Mouse (Mus musculus) midbrain, embryonic 16.5 days (tissue): ENCODE data around the gene Stard8. TPM values are rescaled to one million over a fixed set of nuclear protein-coding genes. Genes with fewer than 3 reads are reported as not detected.

Source experiments
- ATAC-seq: fragments of 200-750 bp; cut with Nextera tagmentation; 2 replicates; pipeline ENCODE4 v1.8.0; 2017; ENCODE audit warnings: moderate TSS enrichment
- H3K27ac ChIP-seq: fragments of 300-500 bp; sonication (generic); 2 replicates; pipeline ENCODE4 v1.5.1; 2014; ENCODE audit warnings: mild to moderate bottlenecking, low read length, mixed read lengths
- H3K27me3 ChIP-seq: fragments of 300-500 bp; sonication (generic); 2 replicates; pipeline ENCODE4 v1.6.1; 2014; ENCODE audit warnings: low read depth, low read length, mixed read lengths; ENCODE audit not compliant: control insufficient read depth, insufficient read depth
- H3K36me3 ChIP-seq: fragments of 300-500 bp; sonication (generic); 2 replicates; pipeline ENCODE4 v1.6.1; 2014; ENCODE audit warnings: mild to moderate bottlenecking, low read length, moderate library complexity, mixed read lengths; ENCODE audit not compliant: control insufficient read depth, insufficient read depth
- H3K4me1 ChIP-seq: fragments of 300-500 bp; sonication (generic); 2 replicates; pipeline ENCODE4 v1.6.1; 2014; ENCODE audit warnings: mild to moderate bottlenecking, low read length, mixed read lengths; ENCODE audit not compliant: control insufficient read depth, insufficient read depth
- H3K4me2 ChIP-seq: fragments of 300-500 bp; sonication (generic); 2 replicates; pipeline ENCODE4 v1.6.1; 2014; ENCODE audit warnings: mild to moderate bottlenecking, low read length, mixed read lengths
- H3K4me3 ChIP-seq: fragments of 300-500 bp; sonication (generic); 2 replicates; pipeline ENCODE4 v1.5.1; 2014; ENCODE audit warnings: low read depth, mild to moderate bottlenecking, low read length, moderate library complexity, mixed read lengths
- H3K9ac ChIP-seq: fragments of 300-500 bp; sonication (generic); 2 replicates; pipeline ENCODE4 v1.6.1; 2014; ENCODE audit warnings: low read depth, low read length, mixed read lengths
- H3K9me3 ChIP-seq: fragments of 300-500 bp; sonication (generic); replicated peaks from 2 replicates; pipeline ENCODE4 v1.6.1; 2014; ENCODE audit warnings: mild to moderate bottlenecking, low read length, mixed read lengths; ENCODE audit not compliant: control insufficient read depth, poor library complexity, severe bottlenecking
- WGBS: fragments of 180-500 bp; shearing (Covaris S2); extraction: QIAGEN DNeasy Blood & Tissue Kit; methylation state at CpG from one replicate; pipeline ENCODE4 v1.1.7; 2014; 5-methylcytosine and 5-hydroxymethylcytosine counted together
- polyA plus RNA-seq: library from polyadenylated mRNA; unstranded; fragments of >200 nt; fragmentation: Nextera tagmentation; extraction: Ambion mirVana; gene quantifications from 2 replicates; pipeline ENCODE4 v1.2.1, GENCODE M21; 2015

The Stard8 gene
- polyA plus RNA-seq, 1 experiment from 2014 or later: 3.8 TPM

DNA sequence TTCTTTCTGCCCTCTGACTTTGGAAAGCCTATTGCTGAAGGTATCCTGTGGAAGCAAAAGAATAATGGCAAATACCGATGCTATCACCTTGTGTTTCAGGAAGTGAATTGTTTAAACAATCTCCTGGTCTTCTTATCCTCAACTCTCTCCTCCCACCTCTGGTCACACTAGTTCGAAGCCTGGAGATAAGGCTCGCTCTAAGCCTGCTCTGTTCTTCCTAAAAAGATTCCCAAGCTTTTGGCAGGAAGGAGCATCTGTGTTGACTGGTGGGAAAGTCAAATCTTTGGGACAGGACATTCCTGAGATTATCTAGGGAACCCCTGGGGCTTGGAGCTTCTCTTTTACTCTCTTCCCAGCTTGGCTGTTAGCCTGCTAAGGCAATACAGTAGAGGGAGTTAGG is 8.2 kb downstream of the Stard8 start:
- Histone ChIP-seq H3K27me3 (no peaks in the 10 kb centered on the region), H3K4me3 (no peak overlapping the region), H3K4me2 (no peak overlapping the region), H3K36me3 (no peaks in the 10 kb centered on the region), H3K9me3 (no peaks in the 10 kb centered on the region), H3K9ac (no peak overlapping the region), H3K4me1 (no peaks in the 10 kb centered on the region), H3K27ac (no peak overlapping the region)
- no peak for ATAC-seq
- WGBS: 81% methylated on average over 3 of the region's 3 CpGs

DNA sequence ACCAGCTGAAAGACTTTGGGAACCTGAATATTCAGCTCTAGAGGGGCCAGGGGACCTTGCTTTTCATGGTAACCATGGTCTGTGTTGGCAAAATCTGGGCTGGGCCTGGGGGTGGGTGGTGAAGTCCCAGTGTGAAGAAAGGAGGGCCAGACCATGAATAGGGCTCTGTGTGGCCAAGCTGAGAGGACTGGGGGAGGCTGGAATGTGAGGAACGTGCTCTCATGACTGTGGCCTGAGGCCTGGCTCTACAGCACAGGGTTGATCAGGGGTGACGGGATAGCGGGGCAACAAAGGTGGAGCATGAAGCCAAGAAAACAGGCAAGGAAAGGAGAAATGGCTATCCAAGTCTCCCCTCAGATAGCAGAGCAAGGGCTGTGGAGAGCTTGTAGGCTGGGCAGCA is 9.4 kb downstream of the Stard8 start:
- H3K27me3 ChIP-seq: no peaks in the 10 kb centered on the region
- H3K36me3 ChIP-seq: no peaks in the 10 kb centered on the region
- no peak for ATAC-seq
- 83% methylated on average over 3 of the region's 3 CpGs for WGBS
- no peak overlapping the region for H3K27ac ChIP-seq
- H3K4me3 ChIP-seq: no peak overlapping the region
- H3K9me3 ChIP-seq: no peaks in the 10 kb centered on the region
- H3K4me1 ChIP-seq: no peaks in the 10 kb centered on the region
- H3K4me2 ChIP-seq: no peak overlapping the region
- H3K9ac ChIP-seq: no peak overlapping the region

DNA sequence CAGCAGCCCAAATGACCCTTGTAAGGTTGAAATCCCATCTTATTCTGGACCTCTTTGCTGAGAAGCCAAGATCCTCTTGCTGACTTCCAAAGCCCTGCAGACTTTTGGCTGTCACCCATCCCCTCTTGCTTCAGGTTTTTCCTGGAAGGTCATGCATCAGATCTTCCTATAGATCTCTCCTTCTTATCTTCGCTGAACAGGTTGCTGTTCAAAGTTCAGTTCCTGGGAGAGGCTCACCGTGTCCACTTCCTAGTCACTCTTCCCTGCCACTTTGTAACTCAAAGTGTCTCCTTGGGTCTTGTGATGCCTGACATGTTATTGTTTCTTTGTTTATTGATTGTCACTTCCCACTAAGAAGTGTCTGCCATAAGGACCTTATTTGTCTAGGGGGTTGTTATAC is 12.7 kb downstream of the Stard8 start:
- no peak overlapping the region for H3K4me3 ChIP-seq
- peaks cover 3% of the 10 kb centered on the region; the same call in 1 of the 2 replicates for H3K27me3 ChIP-seq
- no peak overlapping the region for H3K9ac ChIP-seq
- no peak overlapping the region for H3K4me2 ChIP-seq
- no peaks in the 10 kb centered on the region for H3K36me3 ChIP-seq
- H3K27ac ChIP-seq: no peak overlapping the region
- H3K4me1 ChIP-seq: no peaks in the 10 kb centered on the region
- no peak for ATAC-seq
- WGBS: 97% methylated on average over 2 of the region's 2 CpGs
- no peaks in the 10 kb centered on the region for H3K9me3 ChIP-seq

DNA sequence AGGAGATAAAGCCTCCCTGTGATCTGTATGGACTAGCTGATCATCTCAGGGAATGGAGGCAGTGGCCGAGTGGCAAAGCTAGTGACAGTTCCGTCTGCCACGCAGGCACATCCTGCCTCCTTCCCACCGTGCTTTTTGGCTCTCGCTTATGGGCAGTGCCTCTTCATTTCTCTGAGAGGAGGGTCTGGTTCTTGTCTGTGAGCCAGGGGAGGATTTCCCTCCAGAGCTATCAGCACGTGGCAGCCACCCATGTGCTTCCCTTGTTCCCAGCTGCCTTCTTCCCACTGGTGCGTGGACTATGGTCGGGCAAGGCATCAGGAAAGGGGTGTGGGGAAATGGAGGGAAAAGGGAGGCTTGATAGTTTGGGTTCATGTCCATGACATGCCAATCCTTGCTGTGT is 13.9 kb downstream of the Stard8 start:
- Histone ChIP-seq H3K36me3 (no peaks in the 10 kb centered on the region), H3K4me3 (no peak overlapping the region), H3K4me2 (no peak overlapping the region), H3K9ac (no peak overlapping the region), H3K9me3 (no peaks in the 10 kb centered on the region), H3K27me3 (peaks cover 3% of the 10 kb centered on the region; the same call in 1 of the 2 replicates), H3K4me1 (no peaks in the 10 kb centered on the region), H3K27ac (no peak overlapping the region)
- no peak for ATAC-seq
- 62% methylated on average over 8 of the region's 8 CpGs for WGBS

DNA sequence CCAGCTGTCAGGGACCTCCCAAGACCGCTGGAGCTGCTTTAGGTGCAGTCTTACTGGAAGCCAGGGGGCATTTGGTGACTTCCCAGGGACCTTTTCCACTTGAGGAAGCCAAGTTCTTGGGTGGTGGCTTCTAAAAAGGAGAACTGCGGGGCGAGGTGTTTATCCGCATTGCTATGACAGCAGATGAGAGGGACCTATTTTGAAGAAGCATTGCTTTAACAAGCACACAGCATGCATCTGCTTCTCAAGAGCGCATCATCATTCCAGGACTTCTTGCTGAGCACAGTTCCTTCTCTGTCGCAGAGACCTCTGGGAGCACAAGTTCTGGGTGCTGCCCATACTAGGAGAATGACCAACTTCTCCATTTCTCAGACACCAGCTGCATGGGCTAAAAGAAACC is 14.8 kb downstream of the Stard8 start:
- no peak for ATAC-seq
- WGBS: 77% methylated on average over 6 of the region's 6 CpGs
- H3K4me3 ChIP-seq: no peak overlapping the region
- H3K9me3 ChIP-seq: no peaks in the 10 kb centered on the region
- H3K27me3 ChIP-seq: peaks cover 6% of the 10 kb centered on the region; the same call in 1 of the 2 replicates
- no peak overlapping the region for H3K27ac ChIP-seq
- H3K9ac ChIP-seq: no peak overlapping the region
- H3K4me2 ChIP-seq: no peak overlapping the region
- H3K36me3 ChIP-seq: no peaks in the 10 kb centered on the region
- H3K4me1 ChIP-seq: no peaks in the 10 kb centered on the region

DNA sequence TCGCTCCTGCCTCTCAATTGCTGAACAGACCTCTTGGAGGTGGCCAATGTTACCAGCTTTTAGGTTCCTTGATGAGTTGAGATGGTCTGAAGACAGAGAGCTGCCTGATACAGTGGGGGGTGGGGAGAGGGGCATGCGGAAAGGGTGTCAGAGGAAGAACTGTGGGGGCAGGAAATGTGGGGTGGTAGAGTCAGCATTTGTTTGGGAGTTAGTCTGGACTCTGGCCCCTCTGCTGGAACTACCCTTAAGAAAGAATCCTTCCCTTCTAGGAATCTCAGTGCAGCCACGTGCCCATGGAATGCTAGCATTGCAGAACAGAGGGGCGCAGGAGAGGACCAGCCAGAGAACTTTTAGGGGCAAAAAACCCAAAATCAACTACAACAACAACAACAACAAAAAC is 16.3 kb downstream of the Stard8 start:
- H3K9ac ChIP-seq: no peak overlapping the region
- H3K36me3 ChIP-seq: no peaks in the 10 kb centered on the region
- no peaks in the 10 kb centered on the region for H3K9me3 ChIP-seq
- H3K27me3 ChIP-seq: peaks cover 10% of the 10 kb centered on the region
- 95% methylated on average over 4 of the region's 4 CpGs for WGBS
- H3K4me3 ChIP-seq: no peak overlapping the region
- no peak for ATAC-seq
- H3K4me1 ChIP-seq: no peaks in the 10 kb centered on the region
- no peak overlapping the region for H3K27ac ChIP-seq
- H3K4me2 ChIP-seq: no peak overlapping the region

DNA sequence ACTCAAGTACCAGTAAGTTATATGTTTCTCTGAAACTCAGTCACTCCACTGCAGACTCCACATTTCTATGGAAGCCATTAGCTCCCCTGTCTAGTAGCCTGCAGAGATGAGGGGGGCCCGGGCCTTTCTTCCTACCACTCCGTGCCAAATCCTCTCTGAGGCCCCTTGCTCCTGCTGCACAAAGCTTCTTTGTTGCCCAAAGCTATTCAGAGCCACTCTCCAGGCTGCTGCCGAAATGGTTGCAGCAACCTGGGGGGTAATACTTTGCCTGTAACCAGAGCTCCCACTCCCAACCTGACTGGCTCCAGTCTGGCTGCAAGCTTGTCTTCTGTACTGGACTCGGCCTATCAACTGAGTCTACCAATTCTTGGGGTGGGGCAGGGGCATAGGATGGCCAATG is 17.2 kb downstream of the Stard8 start:
- no peaks in the 10 kb centered on the region for H3K9me3 ChIP-seq
- no peak overlapping the region for H3K4me3 ChIP-seq
- no peak overlapping the region for H3K9ac ChIP-seq
- H3K4me2 ChIP-seq: no peak overlapping the region
- ATAC-seq: peak; percentile 56; the same call in 1 of the 2 replicates
- H3K4me1 ChIP-seq: no peaks in the 10 kb centered on the region
- 31% methylated on average over 4 of the region's 4 CpGs for WGBS
- no peak overlapping the region for H3K27ac ChIP-seq
- H3K36me3 ChIP-seq: no peaks in the 10 kb centered on the region
- H3K27me3 ChIP-seq: peaks cover 12% of the 10 kb centered on the region

DNA sequence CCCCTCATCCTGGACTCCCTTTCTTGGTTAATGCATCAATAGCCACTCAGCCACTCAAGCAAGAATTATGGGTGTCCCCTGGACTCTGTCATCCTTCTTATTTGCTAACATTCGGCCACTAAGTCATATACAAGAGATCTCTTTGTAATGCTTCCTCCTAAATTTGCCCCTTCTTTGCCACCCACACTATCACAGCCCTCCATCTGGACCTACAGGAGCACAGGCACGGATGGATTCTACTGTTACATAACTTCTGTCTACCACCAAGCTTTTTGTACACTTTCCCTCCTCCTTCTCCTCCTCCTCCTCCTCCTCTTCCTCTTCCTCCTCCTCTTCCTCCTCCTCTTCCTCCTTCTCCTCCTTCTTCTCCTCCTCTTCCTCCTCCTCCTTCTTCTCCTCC is 18.5 kb downstream of the Stard8 start:
- no peak for ATAC-seq
- no peak overlapping the region for H3K9ac ChIP-seq
- no peak overlapping the region for H3K4me3 ChIP-seq
- H3K9me3 ChIP-seq: no peaks in the 10 kb centered on the region
- WGBS: 75% methylated on average over 2 of the region's 2 CpGs
- no peaks in the 10 kb centered on the region for H3K36me3 ChIP-seq
- no peak overlapping the region for H3K27ac ChIP-seq
- peaks cover 16% of the 10 kb centered on the region for H3K27me3 ChIP-seq
- H3K4me2 ChIP-seq: no peak overlapping the region
- H3K4me1 ChIP-seq: no peaks in the 10 kb centered on the region

DNA sequence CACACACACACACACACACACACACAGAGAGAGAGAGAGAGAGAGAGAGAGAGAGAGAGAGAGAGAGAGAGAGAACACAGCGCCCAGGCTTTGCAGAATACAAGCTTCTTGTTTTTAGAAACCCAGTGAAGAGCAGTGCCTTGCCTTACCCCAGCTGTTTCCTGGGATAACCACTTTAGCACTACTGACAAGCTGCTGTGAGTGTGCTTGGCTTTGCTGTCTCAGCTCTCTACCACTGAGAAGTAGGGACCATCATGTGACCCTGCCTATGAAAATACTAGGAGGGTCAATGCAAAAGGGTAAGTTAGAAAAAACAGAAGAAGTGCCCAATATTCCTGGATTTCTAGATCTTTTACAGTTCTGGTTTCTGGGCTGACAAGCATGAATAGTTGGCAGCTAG is 20.9 kb downstream of the Stard8 start:
- Histone ChIP-seq H3K27me3 (peaks cover 16% of the 10 kb centered on the region), H3K9ac (no peak overlapping the region), H3K4me2 (no peak overlapping the region), H3K4me1 (no peaks in the 10 kb centered on the region), H3K27ac (no peak overlapping the region), H3K4me3 (no peak overlapping the region), H3K36me3 (no peaks in the 10 kb centered on the region), H3K9me3 (no peaks in the 10 kb centered on the region)
- WGBS: 50% methylated on average over 1 of the region's 1 CpGs
- ATAC-seq: no peak

DNA sequence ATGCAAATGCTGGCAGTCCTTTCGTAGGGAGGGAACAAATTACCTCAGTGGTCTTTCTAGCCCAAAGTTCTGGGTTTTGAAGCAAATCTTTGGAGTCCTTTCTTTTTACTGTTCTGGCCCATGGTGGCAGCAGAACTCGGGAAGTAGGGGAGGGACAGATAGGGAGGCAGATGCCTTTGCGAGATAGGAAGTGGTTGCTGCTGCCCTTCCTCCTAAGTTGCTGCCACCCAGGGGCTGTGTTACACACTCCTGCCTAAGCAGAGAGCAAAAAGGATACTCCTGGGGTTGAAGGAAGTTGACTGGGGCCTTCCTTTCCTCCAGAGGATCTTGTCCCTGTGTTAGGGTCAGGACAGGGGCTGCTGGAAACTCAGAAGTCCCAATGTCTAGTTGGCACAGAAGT is 32.4 kb downstream of the Stard8 start:
- ATAC-seq: no peak
- Histone ChIP-seq H3K36me3 (no peaks in the 10 kb centered on the region), H3K4me3 (no peak overlapping the region), H3K27ac (no peak overlapping the region), H3K4me1 (no peaks in the 10 kb centered on the region), H3K9me3 (no peaks in the 10 kb centered on the region), H3K4me2 (no peak overlapping the region), H3K9ac (no peak overlapping the region), H3K27me3 (no peaks in the 10 kb centered on the region)
- WGBS: 56% methylated on average over 3 of the region's 3 CpGs
